Mouse (Mus musculus): ENCODE measurements around the gene Galnt5. TPM values are rescaled to one million over a fixed set of nuclear protein-coding genes. Genes with fewer than 3 reads are reported as not detected.

The Galnt5 gene
- polyA plus RNA-seq (2015; fragmentation: Nextera tagmentation; extraction: Ambion mirVana): 4.5 and 4.6 TPM in 2 replicates

DNA sequence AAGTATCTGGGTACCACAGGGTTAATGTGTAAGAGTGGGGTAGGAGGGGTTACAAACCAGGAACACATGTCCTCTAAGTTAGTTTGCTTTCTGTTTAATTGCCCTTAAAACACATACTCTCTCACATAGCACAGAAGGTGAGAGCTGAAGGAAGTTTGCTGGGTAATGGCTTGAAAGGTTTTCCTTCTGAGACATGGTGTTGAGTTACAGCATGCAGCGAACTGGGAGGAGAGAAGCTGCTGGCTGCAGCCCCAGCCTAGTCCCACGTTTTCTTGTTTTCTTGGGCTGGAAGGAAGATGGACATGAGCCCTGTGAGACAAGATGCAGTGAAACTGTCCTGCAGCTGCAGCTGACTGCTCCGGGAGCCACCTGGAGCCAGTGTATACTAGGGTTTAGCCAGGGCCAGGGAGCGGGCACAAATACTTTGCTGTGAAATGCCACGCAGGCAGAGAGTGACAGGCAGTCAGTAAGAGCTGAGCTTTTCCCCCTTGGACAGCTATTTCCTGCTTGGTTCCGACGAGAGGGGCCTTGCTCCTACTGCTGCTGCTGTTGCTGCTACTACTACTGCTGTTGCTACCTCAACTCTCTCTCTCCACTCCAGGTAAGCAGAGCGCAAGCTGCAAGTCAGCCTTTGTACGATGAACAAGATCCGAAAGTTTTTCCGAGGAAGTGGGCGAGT, at the start of gene Galnt5:
Galnt5 (plus strand) TSS at position 133 of the 679 bp plus-strand sequence.
- WGBS: 12% methylated on average over 12 of the region's 12 CpGs
- peak; percentile 80 for ATAC-seq (ENCODE audit: insufficient number of reproducible peaks, low FRiP score, low TSS enrichment, low read depth)
- H3K27ac ChIP-seq (replicated peaks): peak within 1 kb of the TSS; percentile 78

DNA sequence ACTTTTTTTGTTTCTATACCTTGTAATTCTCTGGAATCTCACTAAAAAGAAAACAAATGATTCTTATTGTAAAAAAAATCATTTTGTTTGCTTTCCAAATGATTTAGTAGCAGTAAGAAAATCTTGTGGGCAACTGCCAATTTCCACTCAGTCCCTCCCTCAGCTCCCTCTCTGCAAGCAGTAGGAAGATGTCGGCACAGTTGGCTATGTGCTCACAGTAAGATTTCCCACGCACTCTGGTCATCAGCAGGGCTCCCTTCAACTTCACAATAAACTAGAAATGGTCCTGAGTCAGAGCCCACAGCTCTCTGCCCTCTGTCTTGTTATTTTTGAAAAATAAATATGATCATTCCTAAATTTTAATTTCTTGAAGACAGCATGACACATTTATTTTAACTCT, 46.1 kb upstream of the Galnt5 start:
- Histone ChIP-seq H3K4me3 (replicated peaks) (no peak overlapping the region), H3K27ac (replicated peaks) (no peak overlapping the region), H3K27me3 (no peaks in the 10 kb centered on the region), H3K36me3 (no peaks in the 10 kb centered on the region), H3K9ac (no peak overlapping the region), H3K4me2 (replicated peaks) (no peak overlapping the region), H3K4me1 (no peaks in the 10 kb centered on the region), H3K9me3 (replicated peaks) (no peaks in the 10 kb centered on the region)
- ATAC-seq (ENCODE audit: insufficient number of reproducible peaks, low FRiP score, low TSS enrichment, low read depth): no peak
- WGBS: 55% methylated on average over 2 of the region's 2 CpGs

More for the DNA sequence above, at the start of gene Galnt5:
- Histone ChIP-seq H3K9me3 (replicated peaks) (no peaks in the 10 kb centered on the region), H3K27me3 (no peaks in the 10 kb centered on the region), H3K4me1 (peaks cover 3% of the 10 kb centered on the region; the same call in 1 of the 2 replicates), H3K4me2 (replicated peaks) (peak within 1 kb of the TSS; percentile 59), H3K9ac (peak within 1 kb of the TSS; percentile 15; the same call in 1 of the 2 replicates), H3K4me3 (replicated peaks) (peak within 1 kb of the TSS; percentile 44), H3K36me3 (no peaks in the 10 kb centered on the region)

DNA sequence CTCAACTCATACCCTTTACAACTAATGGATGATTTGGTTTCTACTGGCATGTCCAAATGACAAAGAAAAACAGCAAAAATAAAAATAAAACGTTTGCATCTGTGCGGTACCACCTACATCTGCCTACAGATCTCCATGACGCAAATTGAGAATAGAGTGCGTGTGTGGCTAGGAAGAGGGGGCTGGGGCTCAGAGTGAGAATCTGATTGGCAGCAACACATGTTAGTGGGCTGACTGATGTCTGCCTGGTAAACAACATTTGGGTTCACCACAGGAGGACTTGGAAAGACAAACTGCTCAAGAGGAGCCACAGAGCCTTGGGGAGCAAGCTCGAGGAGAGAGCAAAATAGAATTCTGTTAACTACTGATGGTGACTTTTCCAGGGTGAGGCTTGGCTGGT, 36.9 kb upstream of the Galnt5 start:
- Histone ChIP-seq H3K4me1 (no peaks in the 10 kb centered on the region), H3K27ac (replicated peaks) (no peak overlapping the region), H3K36me3 (no peaks in the 10 kb centered on the region), H3K9me3 (replicated peaks) (no peaks in the 10 kb centered on the region), H3K9ac (no peak overlapping the region), H3K4me3 (replicated peaks) (no peak overlapping the region), H3K27me3 (no peaks in the 10 kb centered on the region), H3K4me2 (replicated peaks) (no peak overlapping the region)
- no peak for ATAC-seq (ENCODE audit: insufficient number of reproducible peaks, low FRiP score, low TSS enrichment, low read depth)
- WGBS: 75% methylated on average over 5 of the region's 5 CpGs

DNA sequence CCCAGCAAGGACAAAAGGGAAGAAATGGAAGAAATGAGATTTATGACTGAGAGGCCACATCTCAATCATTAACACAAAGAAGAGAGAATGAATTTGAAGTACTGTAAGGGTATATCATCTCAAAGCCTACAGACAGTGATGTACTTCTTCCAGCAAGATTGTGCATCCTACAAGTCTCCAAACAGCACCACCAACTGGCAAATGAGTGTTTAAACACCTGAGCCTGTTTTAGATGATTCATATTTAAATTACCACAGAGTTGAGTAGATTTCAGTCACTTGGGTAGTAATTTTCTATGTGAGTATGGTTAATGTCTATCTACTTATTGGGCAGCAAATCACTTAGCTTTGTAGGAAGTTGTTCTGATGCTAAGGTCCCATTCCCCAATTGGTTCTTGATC, 15.4 kb upstream of the Galnt5 start:
- no peak overlapping the region for H3K27ac ChIP-seq (replicated peaks)
- H3K4me2 ChIP-seq (replicated peaks): no peak overlapping the region
- no peak for ATAC-seq (ENCODE audit: insufficient number of reproducible peaks, low FRiP score, low TSS enrichment, low read depth)
- no peak overlapping the region for H3K4me3 ChIP-seq (replicated peaks)
- no peaks in the 10 kb centered on the region for H3K36me3 ChIP-seq
- no peaks in the 10 kb centered on the region for H3K9me3 ChIP-seq (replicated peaks)
- H3K27me3 ChIP-seq: no peaks in the 10 kb centered on the region
- no peak overlapping the region for H3K9ac ChIP-seq
- H3K4me1 ChIP-seq: no peaks in the 10 kb centered on the region

DNA sequence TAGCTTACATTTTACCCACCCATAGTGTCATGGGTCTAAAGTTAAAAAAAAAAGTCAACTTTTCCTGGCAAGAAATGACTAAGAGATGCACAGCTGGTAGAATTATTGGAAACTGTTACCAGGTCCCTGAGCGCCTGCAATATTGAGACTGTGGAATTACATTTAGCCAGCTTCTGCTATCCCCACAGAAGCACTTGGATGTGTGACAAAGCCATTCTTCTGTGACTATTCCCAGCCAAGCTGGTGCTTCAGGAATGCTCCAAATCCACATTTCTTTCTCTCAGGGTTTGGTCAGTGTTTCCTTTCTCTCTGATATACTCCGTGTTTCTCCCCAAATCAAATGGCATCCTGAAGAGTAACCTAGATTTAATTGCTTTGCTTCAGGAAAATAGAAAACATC, 6.6 kb upstream of the Galnt5 start:
- Histone ChIP-seq H3K27me3 (no peaks in the 10 kb centered on the region), H3K27ac (replicated peaks) (no peak overlapping the region), H3K4me3 (replicated peaks) (no peak overlapping the region), H3K9ac (no peak overlapping the region), H3K9me3 (replicated peaks) (no peaks in the 10 kb centered on the region), H3K4me1 (no peaks in the 10 kb centered on the region), H3K36me3 (no peaks in the 10 kb centered on the region), H3K4me2 (replicated peaks) (no peak overlapping the region)
- WGBS: 82% methylated on average over 2 of the region's 2 CpGs
- no peak for ATAC-seq (ENCODE audit: insufficient number of reproducible peaks, low FRiP score, low TSS enrichment, low read depth)

DNA sequence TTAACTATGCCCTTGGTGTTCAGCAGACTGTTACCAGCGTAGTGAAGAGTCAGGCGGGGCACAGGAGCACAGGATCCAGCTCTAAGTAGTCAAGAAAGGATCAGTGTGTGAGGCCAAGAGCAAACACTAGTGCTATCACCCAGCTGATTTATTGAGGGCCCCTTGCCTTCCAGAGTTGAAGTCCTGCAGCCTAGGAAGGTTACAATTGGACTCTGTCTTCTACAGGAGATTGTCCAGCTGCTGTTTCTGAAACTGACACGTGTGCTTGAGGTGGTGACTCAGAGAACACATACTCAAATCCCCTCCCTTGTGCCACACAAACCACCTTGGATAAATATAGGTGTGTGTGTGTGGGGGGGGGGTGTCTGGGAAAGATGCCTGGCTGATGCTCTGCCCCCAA, 3.8 kb downstream of the Galnt5 start:
- 60% methylated on average over 3 of the region's 3 CpGs for WGBS
- no peak for ATAC-seq (ENCODE audit: insufficient number of reproducible peaks, low FRiP score, low TSS enrichment, low read depth)
- no peak overlapping the region for H3K4me2 ChIP-seq (replicated peaks)
- H3K9me3 ChIP-seq (replicated peaks): no peaks in the 10 kb centered on the region
- no peaks in the 10 kb centered on the region for H3K27me3 ChIP-seq
- no peak overlapping the region for H3K4me3 ChIP-seq (replicated peaks)
- H3K36me3 ChIP-seq: no peaks in the 10 kb centered on the region
- H3K9ac ChIP-seq: no peak overlapping the region
- H3K4me1 ChIP-seq: peaks cover 3% of the 10 kb centered on the region; the same call in 1 of the 2 replicates
- H3K27ac ChIP-seq (replicated peaks): no peak overlapping the region

DNA sequence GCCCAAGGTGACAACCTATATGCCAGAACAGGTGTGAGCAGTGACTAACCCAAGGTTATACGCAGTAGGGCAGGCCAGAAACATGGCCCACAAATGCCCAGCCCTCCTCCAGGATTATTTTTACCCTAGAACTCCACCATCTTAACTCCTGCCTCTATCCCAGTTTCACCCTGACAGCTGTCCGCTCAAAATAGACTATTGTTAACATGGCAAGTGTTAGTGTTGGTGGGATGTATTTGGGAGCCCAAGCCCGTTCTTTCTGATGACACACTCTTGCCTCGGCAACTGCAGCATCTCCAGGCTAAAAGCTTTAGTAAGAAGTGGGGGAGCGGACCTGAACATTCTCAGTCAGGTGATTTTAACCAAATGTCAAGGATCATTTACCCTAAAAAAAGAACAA, 9.4 kb downstream of the Galnt5 start:
- no peak for ATAC-seq (ENCODE audit: insufficient number of reproducible peaks, low FRiP score, low TSS enrichment, low read depth)
- 91% methylated on average over 5 of the region's 5 CpGs for WGBS

DNA sequence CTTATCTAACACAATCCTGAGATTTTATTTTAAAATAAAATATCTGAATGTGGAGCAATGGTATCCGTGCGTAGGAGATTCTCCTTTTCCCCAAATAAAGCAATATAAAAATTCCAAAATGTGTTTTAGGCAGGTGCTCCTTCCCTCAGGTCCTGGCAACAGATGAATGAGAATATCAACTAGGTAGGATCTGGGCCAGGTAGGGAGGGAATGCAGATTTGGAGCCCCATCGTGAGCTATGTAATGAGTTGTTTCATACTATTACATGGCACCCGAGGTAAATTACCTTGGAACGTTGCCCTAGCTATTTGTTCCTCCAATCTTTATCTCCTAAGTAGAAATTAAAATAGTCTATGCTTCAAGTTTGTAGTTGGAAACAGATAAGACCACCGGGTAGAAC, 25.9 kb downstream of the Galnt5 start:
- ATAC-seq (ENCODE audit: insufficient number of reproducible peaks, low FRiP score, low TSS enrichment, low read depth): no peak
- H3K4me1 ChIP-seq: no peaks in the 10 kb centered on the region

More for the DNA sequence above, 9.4 kb downstream of the Galnt5 start:
- Histone ChIP-seq H3K27me3 (no peaks in the 10 kb centered on the region), H3K4me1 (no peaks in the 10 kb centered on the region), H3K36me3 (no peaks in the 10 kb centered on the region), H3K27ac (replicated peaks) (no peak overlapping the region), H3K4me2 (replicated peaks) (no peak overlapping the region), H3K9me3 (replicated peaks) (no peaks in the 10 kb centered on the region), H3K4me3 (replicated peaks) (no peak overlapping the region), H3K9ac (no peak overlapping the region)

DNA sequence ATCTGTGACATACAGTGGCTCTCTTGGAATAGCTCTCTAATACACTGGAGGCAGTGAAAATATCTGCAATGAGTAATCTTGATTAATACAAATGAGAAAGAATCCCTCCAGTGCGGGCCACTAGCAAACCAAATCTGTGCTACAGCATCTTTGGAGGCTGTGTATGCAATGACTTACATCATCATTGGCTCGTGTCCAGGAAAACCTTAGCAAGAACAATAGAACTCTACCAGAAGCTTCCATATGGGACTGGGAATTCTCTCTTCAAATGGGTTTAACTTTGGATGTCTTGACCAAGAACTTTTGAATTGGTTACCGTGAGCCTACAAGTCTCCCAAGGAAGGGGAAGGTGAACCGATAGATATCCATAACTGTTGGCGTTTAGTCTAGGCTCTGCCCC, 29.1 kb downstream of the Galnt5 start:
- Histone ChIP-seq H3K4me1 (no peaks in the 10 kb centered on the region), H3K36me3 (no peaks in the 10 kb centered on the region), H3K4me3 (replicated peaks) (no peak overlapping the region), H3K9ac (no peak overlapping the region), H3K9me3 (replicated peaks) (no peaks in the 10 kb centered on the region), H3K27ac (replicated peaks) (no peak overlapping the region), H3K27me3 (no peaks in the 10 kb centered on the region), H3K4me2 (replicated peaks) (no peak overlapping the region)
- ATAC-seq (ENCODE audit: insufficient number of reproducible peaks, low FRiP score, low TSS enrichment, low read depth): no peak
- 81% methylated on average over 5 of the region's 5 CpGs for WGBS

More for the DNA sequence above, 25.9 kb downstream of the Galnt5 start:
- no peaks in the 10 kb centered on the region for H3K9me3 ChIP-seq (replicated peaks)
- no peak overlapping the region for H3K4me2 ChIP-seq (replicated peaks)
- no peak overlapping the region for H3K27ac ChIP-seq (replicated peaks)
- H3K27me3 ChIP-seq: no peaks in the 10 kb centered on the region
- H3K36me3 ChIP-seq: no peaks in the 10 kb centered on the region
- WGBS: 71% methylated on average over 6 of the region's 6 CpGs
- no peak overlapping the region for H3K4me3 ChIP-seq (replicated peaks)
- no peak overlapping the region for H3K9ac ChIP-seq

GRCm38 (mm10) chr2:58029404-58029803, 31.7 kb downstream of the Galnt5 start:
- H3K36me3 ChIP-seq: no peaks in the 10 kb centered on the region
- no peaks in the 10 kb centered on the region for H3K4me1 ChIP-seq
- H3K27ac ChIP-seq (replicated peaks): no peak overlapping the region
- H3K4me3 ChIP-seq (replicated peaks): no peak overlapping the region
- no peak for ATAC-seq (ENCODE audit: insufficient number of reproducible peaks, low FRiP score, low TSS enrichment, low read depth)
- 17% methylated on average over 7 of the region's 7 CpGs for WGBS
- no peaks in the 10 kb centered on the region for H3K9me3 ChIP-seq (replicated peaks)
- no peak overlapping the region for H3K9ac ChIP-seq
- no peak overlapping the region for H3K4me2 ChIP-seq (replicated peaks)
- H3K27me3 ChIP-seq: no peaks in the 10 kb centered on the region

DNA sequence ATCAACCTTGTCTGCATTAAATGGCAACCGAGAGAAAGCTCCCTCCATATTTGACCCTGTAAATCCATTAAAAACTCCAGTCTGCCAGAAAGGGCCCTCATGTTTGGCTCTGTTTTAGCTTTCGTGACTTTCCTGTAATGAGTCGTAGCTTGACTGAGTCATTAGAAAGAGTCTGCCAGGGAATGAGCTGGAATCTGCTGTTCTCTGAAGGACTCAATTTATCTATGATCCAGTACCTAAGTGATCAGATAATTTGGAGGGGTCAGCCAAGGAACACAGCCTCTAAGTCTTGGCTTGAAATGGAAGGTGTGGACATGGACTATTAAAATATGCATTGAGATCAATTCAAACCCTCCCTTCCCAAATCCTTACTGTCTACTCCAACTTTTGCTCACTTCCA, 33.7 kb downstream of the Galnt5 start:
- Histone ChIP-seq H3K4me3 (replicated peaks) (no peak overlapping the region), H3K36me3 (no peaks in the 10 kb centered on the region), H3K27ac (replicated peaks) (no peak overlapping the region), H3K9me3 (replicated peaks) (no peaks in the 10 kb centered on the region), H3K4me1 (no peaks in the 10 kb centered on the region), H3K4me2 (replicated peaks) (no peak overlapping the region), H3K27me3 (no peaks in the 10 kb centered on the region), H3K9ac (no peak overlapping the region)
- 75% methylated on average over 3 of the region's 3 CpGs for WGBS
- ATAC-seq (ENCODE audit: insufficient number of reproducible peaks, low FRiP score, low TSS enrichment, low read depth): no peak

DNA sequence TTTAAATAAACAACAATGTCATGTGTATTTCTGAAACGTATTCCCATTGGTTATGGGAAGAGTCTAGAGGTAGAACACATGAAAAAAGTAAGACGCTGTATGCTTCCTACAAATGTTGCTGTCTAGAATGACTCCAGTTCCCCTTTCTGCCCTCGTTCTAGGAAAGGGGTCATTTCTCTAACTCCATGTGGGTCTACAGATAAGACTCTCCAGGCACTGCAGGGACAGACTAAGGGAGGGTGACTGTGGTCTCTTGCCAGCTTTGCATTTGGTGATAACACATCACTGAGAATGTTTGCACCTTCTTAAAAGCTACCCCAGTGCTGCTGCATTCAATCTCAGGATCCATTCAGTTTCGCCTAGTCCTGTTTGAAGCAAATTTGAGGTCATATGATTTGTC, 38.0 kb downstream of the Galnt5 start:
- Histone ChIP-seq H3K4me1 (no peaks in the 10 kb centered on the region), H3K9me3 (replicated peaks) (no peaks in the 10 kb centered on the region), H3K4me2 (replicated peaks) (no peak overlapping the region), H3K4me3 (replicated peaks) (no peak overlapping the region), H3K27ac (replicated peaks) (no peak overlapping the region), H3K36me3 (no peaks in the 10 kb centered on the region), H3K27me3 (no peaks in the 10 kb centered on the region), H3K9ac (no peak overlapping the region)
- ATAC-seq (ENCODE audit: insufficient number of reproducible peaks, low FRiP score, low TSS enrichment, low read depth): no peak
- 80% methylated on average over 4 of the region's 4 CpGs for WGBS

Data from embryonic facial prominence, embryonic 15.5 days (tissue).